Mouse (Mus musculus) layer of hippocampus, postnatal 25 days (tissue): ENCODE data around the gene Map4k1. TPM values are rescaled to one million over a fixed set of nuclear protein-coding genes. Genes with fewer than 3 reads are reported as not detected.

Source experiments
- DNase-seq, 2 experiments: peaks; one replicate each; pipeline ENCODE4 v3.0.0; 2022; ENCODE audit warnings: mixed read lengths in 2 of 2, low spot score in 1 of 2; ENCODE audit errors: extremely low spot score in 1 of 2
- microRNA-seq, 2 experiments: library from miRNA; unstranded; fragments of <30 nt; microRNA quantifications; one replicate each; pipeline ENCODE4 v1.2.0; 2021
- total RNA-seq, 2 experiments: library from RNA; stranded (reverse); gene quantifications; 2 replicates each; pipeline ENCODE4 v1.2.3; 2021

Map4k1 gene
- total RNA-seq, 2 experiments from 2014 or later: 2.1 to 2.4 TPM

GRCm38 (mm10) chr7:29050797-29051196 is 68.9 kb downstream of the Map4k1 start:
- peak in 1 of 2 experiments; percentile 68 for DNase-seq

- no peak for DNase-seq
These were observed 71.0 kb downstream of the Map4k1 start for GRCm38 (mm10) chr7:29052821-29053220.

Small RNA genes lying within 50 kb of the gene (microRNA-seq; reads per million reads assigned to microRNA genes)
- gene Gm44408: 0 reads per million in 2 experiments

Other genes starting within 250 kb of the Map4k1 start
- 10 to 100 TPM; 62.4 to 70.0 TPM for gene Mrps12, start 240.2 kb upstream of the Map4k1 start, total RNA-seq
- 10 to 100 TPM; 12.4 to 15.6 TPM for gene Sars2, start 240.1 kb upstream of the Map4k1 start, total RNA-seq
- gene Ccer2, start 225.9 kb upstream of the Map4k1 start, total RNA-seq: under 1 TPM; 0.42 to 0.47 TPM
- 100 to 1,000 TPM; 218 to 227 TPM for gene Sirt2, start 215.3 kb upstream of the Map4k1 start, total RNA-seq
- 10 to 100 TPM; 32.1 to 33.5 TPM for gene Nfkbib, start 214.5 kb upstream of the Map4k1 start, total RNA-seq
- gene Rinl, start 193.1 kb upstream of the Map4k1 start, total RNA-seq: 1 to 10 TPM; 2.6 to 3.0 TPM
- gene Hnrnpl, start 173.5 kb upstream of the Map4k1 start, total RNA-seq: 100 to 1,000 TPM; 380 to 402 TPM
- 10 to 100 TPM; 59.7 to 66.7 TPM for gene Ech1, start 156.8 kb upstream of the Map4k1 start, total RNA-seq
- 1 to 10 TPM; 1.3 to 4.0 TPM for gene Lgals4, start 148.2 kb upstream of the Map4k1 start, total RNA-seq
- gene Lgals7, start 118.2 kb upstream of the Map4k1 start, total RNA-seq: not detected
- under 1 TPM; 0.26 to 0.69 TPM for gene Capn12, start 100.6 kb upstream of the Map4k1 start, total RNA-seq
- gene Actn4, start 19.7 kb upstream of the Map4k1 start, total RNA-seq: 100 to 1,000 TPM; 124 to 129 TPM
- 100 to 1,000 TPM; 179 to 185 TPM for gene Eif3k, start 186 bp upstream of the Map4k1 start, total RNA-seq
- gene Ryr1, start 143.1 kb downstream of the Map4k1 start, total RNA-seq: 10 to 100 TPM; 12.0 to 15.1 TPM
- under 1 TPM; 0.66 to 0.80 TPM for gene Rasgrp4, start 152.8 kb downstream of the Map4k1 start, total RNA-seq
- 10 to 100 TPM; 28.9 to 30.8 TPM for gene Fam98c, start 174.2 kb downstream of the Map4k1 start, total RNA-seq
- gene Ggn, start 188.2 kb downstream of the Map4k1 start, total RNA-seq: 1 to 10 TPM in 1 of 2 experiments, under 1 TPM in 1; 0.86 to 1.2 TPM
- 10 to 100 TPM; 38.8 to 55.5 TPM for gene Spred3, start 188.4 kb downstream of the Map4k1 start, total RNA-seq
- 100 to 1,000 TPM; 136 to 143 TPM for gene Psmd8, start 198.7 kb downstream of the Map4k1 start, total RNA-seq
- gene Catsperg1, start 232.0 kb downstream of the Map4k1 start, total RNA-seq: 1 to 10 TPM; 1.2 to 1.9 TPM